Mouse (Mus musculus) left cerebral cortex, adult 9 months (tissue): ENCODE data around the gene Mrpl23.

Experiments used
- DNase-seq, 2 experiments: peaks; one replicate each; pipeline ENCODE4 v3.0.0; 2022; ENCODE audit warnings: low spot score in 2 of 2

Mrpl23 gene

DNA sequence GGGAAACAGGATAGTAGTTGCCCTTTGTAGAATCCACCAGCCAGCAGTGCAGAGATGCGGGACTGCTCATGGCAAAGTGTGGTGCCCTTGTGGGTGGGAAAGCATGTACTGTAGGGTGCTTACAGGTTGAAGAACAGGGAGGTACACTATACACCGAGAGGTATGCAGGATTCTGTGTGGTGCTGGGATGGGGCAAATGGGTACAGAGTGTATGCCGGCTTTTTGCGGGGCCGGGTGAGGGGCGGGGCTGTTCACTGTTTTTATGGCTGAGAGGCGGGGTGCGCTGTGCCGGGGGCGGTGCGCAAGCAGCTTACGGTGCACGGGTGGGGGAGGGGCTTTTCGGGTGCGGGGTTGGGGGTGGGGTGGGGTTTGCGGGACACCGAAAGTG, at the start of gene Mrpl23:
Gene Mrpl23, plus strand, starts transcription at position 16 of the 388 bp plus-strand sequence.
- no peak for DNase-seq

- DNase-seq, result no peak
These were observed 49.4 kb upstream of the Mrpl23 start for GRCm38 (mm10) chr7:142483136-142483535.

- DNase-seq, result no peak
These were observed 47.7 kb upstream of the Mrpl23 start for GRCm38 (mm10) chr7:142484780-142485179.

- DNase-seq, result no peak
These were observed 45.7 kb upstream of the Mrpl23 start for GRCm38 (mm10) chr7:142486751-142487162.

GRCm38 (mm10) chr7:142487341-142487859, 45.1 kb upstream of the Mrpl23 start:
- peak in 1 of 2 experiments; percentile 32 for DNase-seq

GRCm38 (mm10) chr7:142488053-142488452, 44.4 kb upstream of the Mrpl23 start:
- no peak for DNase-seq

DNA sequence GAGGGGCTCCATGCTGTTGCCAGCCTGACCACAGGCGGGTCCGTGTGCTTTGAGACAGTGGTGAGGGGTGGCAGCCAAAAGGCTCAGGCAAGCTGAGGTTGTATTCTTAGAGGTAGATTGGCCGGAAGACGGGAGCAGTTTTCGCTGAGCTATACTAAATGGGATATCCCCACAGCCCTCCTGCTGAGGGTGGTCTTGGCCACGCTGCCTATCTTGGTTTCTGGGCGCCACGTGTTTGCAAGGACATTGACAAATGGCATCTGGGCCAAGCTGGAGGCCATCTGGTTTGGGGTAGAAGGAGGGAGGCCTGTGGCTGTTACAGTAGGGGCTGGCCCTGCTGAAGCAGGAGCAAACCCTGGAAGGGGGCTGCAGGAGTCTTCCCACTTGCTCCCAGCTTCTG, 39.0 kb upstream of the Mrpl23 start:
- no peak for DNase-seq

GRCm38 (mm10) chr7:142496158-142496557, 36.3 kb upstream of the Mrpl23 start:
- no peak for DNase-seq

DNA sequence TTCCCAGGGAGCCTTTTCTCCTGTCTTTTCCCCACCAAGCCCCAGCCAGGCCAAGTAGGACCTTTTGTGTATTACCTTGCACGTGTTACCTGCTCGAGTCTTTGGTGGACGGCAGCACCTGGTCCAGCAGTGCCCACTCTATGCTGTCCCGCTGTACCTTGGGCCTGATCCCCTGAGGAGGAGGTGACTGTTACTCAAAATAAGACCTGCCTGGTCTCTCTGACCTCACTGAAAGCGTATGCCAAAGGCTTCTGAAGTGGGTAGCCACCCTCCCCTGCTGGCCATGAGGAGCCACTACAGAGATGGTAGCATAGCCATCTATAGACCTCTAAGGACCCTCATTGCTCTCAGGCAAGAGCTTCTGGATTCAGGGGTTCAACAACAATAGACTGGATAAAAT, 35.7 kb upstream of the Mrpl23 start:
- no peak for DNase-seq

DNA sequence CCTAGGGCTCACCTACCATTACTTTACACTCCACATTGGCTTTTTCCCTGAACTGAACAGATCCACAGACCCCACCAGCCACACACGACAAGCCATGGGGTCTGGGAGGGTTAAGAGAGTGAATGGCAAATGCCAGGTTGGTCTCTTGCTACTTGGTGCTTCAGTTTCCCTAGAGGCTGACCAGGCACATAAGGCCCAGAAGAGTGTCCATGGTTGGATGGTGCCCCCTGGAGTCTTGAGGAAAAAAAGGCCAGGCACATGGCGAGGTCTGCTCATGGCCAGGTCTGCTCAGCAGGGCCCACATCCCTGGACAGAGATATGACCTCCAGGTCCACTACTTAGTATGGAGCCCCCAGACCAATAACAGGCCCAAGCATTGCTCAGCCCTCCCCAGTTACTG, 34.7 kb upstream of the Mrpl23 start:
- DNase-seq, result peak in 1 of 2 experiments; percentile 36

DNA sequence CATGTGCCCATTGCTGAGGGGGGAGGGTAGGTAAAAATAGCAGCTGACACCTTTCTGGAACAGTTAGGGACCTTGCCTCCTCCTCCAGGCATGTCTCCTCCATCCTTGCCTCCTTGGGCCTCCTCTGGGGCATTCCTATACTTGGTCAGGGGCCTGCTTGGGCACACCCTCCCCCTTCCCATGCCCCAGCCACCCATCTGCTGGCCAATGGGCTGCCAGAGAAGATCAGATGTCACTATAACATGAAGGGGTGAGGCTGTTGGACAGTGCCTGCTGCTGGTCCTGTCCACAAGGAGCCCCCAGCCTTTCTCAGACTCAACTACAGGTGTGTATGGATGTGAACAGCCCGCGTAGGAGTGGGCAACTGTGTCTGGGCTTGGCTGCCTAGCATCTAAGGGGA, 33.9 kb upstream of the Mrpl23 start, which contains the start of gene Tnnt3:
Gene Tnnt3, plus strand, starts transcription at position 262 of the 400 bp plus-strand sequence.
- no peak for DNase-seq

GRCm38 (mm10) chr7:142499010-142499721, 33.3 kb upstream of the Mrpl23 start:
- DNase-seq, result no peak

- no peak for DNase-seq
These were observed 32.5 kb upstream of the Mrpl23 start for GRCm38 (mm10) chr7:142500032-142500431.

- no peak for DNase-seq
These were observed 29.3 kb upstream of the Mrpl23 start for GRCm38 (mm10) chr7:142503206-142503605.

GRCm38 (mm10) chr7:142505942-142506341, 26.5 kb upstream of the Mrpl23 start:
- no peak for DNase-seq

DNA sequence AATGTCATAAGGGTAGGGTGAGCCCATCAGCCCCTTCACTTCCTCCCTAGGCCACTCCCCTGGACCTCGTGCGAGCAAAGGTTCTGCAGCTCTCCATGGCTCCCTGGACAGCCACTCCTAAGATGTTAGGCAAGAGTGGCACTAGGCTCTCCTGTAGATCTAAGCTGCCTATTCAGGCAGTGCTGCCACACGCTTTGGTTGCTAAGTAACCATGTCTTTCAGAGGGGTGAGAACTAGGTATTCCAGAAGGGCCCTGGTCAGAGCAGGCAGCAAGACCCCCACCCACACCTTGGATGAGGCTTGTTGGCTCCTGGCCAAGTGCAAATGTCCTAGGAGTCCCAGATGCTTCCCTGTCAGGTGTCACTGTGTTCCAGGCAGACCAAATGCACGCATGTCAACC, 26.0 kb upstream of the Mrpl23 start:
- DNase-seq, result no peak

GRCm38 (mm10) chr7:142507453-142507852, 25.0 kb upstream of the Mrpl23 start:
- DNase-seq, result no peak

DNA sequence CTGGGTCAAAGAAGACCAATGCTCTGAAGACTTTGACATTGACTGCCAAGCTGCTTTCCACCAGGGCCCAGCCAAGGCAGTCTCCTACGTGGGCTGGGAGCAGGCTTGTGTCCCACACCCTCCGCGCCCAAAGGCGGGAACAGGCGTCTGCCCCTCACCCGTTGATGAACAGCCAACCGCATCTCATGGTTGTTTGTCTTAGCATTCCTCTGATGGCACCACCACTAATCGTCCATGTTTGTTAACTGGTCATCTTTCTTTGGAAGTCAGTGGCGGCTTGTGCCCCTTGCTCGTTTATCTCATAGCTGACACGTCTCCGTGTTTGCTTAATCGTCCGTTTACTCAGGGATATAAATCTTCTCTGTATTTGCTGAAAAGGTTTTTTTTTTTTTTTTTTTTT, 23.0 kb upstream of the Mrpl23 start:
- no peak for DNase-seq

DNA sequence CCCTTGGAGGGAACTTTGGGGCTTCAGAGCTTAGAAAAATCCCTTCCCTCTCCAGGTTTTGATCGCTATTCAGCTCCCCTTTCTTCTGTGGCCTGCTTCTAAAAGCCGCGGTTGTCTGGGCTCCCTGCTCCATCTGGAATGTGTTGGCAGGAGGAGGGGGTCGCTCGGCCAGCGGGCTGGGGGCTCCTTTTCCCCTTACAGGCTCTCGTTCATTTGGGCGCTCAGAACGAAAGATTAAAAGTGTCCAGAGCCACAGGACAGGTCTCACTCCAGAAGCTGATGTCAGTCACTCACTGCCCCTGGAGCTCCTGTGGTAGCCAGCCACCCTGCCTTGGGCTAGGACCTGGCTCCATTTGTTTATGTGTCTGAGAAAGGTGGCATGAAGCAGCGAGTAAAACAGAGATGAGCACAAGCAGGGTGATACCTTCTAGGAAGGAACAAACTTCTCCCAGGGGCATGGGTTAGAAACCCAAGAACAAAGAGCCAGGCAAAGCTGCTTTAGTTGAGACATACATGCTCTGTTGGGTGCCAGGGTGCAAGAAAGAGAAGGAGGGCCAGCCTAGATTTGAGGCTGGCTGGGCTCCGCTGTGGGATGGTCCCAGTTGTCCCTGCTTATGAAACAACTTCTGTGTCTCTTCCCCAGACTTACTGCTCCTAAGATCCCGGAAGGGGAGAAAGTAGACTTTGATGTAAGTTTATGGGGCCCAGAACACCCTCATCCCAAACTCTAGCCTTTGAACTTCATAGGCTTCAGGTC, 22.3 kb upstream of the Mrpl23 start:
- DNase-seq, result no peak

DNA sequence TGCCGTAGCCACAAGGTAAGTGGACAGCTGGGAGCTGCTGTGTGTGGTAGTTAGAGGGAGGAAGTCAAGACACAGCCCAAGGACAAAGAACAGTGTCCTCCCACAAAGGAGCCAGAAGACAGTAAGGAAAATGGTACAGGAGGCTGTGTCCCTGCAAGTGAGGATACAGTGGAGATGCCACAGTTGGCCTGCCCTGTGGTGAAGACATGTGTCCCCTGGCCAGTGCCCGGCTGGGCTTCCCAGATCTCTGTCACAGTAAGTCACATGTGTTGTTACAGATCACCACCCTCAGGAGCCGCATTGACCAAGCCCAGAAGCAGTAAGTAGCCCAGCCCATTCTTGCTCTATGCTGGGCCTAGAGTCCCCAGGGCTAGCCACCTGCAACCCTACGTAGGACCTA, 18.4 kb upstream of the Mrpl23 start:
- no peak for DNase-seq

- no peak for DNase-seq
These were observed 16.1 kb upstream of the Mrpl23 start for GRCm38 (mm10) chr7:142516221-142516978.

DNA sequence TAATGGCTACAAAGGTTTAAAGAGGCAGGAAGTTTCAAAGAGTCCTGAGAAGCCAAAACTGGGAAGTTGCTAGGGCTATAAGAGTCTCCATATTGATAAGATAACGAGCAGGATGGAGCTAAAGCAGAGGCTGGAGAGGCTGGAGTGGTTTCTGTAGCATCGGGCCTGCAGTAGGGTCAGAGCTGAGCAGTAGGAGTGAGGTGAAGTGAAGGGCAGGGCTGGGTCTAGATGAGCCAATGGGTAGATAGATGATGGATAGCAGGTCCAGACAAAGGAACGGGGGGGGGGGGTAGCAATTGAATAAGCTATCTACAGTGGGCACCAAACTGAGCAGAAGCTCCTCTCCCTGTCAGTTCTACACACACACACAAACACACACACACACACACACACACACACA, 15.0 kb upstream of the Mrpl23 start:
- DNase-seq, result no peak
